Mouse (Mus musculus) kidney, adult 2 months (tissue): ENCODE data around the gene Ctf1. TPM values are rescaled to one million over a fixed set of nuclear protein-coding genes. Genes with fewer than 3 reads are reported as not detected.

ENCODE experiments used
- DNase-seq: peaks from one replicate; pipeline ENCODE4 v3.0.0; 2021
- H3K27ac ChIP-seq: fragments of 200-500 bp; 2 replicates; pipeline ENCODE4 v1.5.1; 2012; ENCODE audit warnings: low read depth, low read length, control low read depth, inconsistent platforms; ENCODE audit not compliant: insufficient read depth
- H3K27me3 ChIP-seq: fragments of 200-500 bp; replicated peaks from 2 replicates; pipeline ENCODE4 v1.6.1; 2012; ENCODE audit warnings: mild to moderate bottlenecking, moderate library complexity, low read length, inconsistent platforms; ENCODE audit not compliant: control insufficient read depth, insufficient read depth
- H3K36me3 ChIP-seq: fragments of 200-500 bp; 2 replicates; pipeline ENCODE4 v1.6.1; 2012; ENCODE audit warnings: mild to moderate bottlenecking, moderate library complexity, low read length, inconsistent platforms; ENCODE audit not compliant: control insufficient read depth, insufficient read depth
- H3K4me1 ChIP-seq: fragments of 200-500 bp; 2 replicates; pipeline ENCODE4 v1.6.1; 2011; ENCODE audit warnings: low read length; ENCODE audit not compliant: control insufficient read depth, insufficient read depth
- H3K4me3 ChIP-seq: fragments of 200-500 bp; 2 replicates; pipeline ENCODE4 v1.5.1; 2011; ENCODE audit warnings: mild to moderate bottlenecking, low read depth, low read length, control low read depth; ENCODE audit not compliant: insufficient read depth
- CTCF ChIP-seq: fragments of 200-500 bp; conservative IDR thresholded peaks from 2 replicates; pipeline ENCODE4 v1.5.1; 2011; ENCODE audit warnings: low read depth, mild to moderate bottlenecking, control low read depth, low read length, moderate library complexity, mixed read lengths; ENCODE audit not compliant: insufficient read depth, insufficient read length
- POLR2A ChIP-seq: fragments of 200-500 bp; IDR thresholded peaks from one replicate; pipeline ENCODE4 v1.6.1; 2011; ENCODE audit warnings: low read depth, low read length, control low read depth
- WGBS: fragments of 180-500 bp; shearing (Covaris S2); methylation state at CpG from one replicate; pipeline ENCODE4 v1.1.7; 2018; 5-methylcytosine and 5-hydroxymethylcytosine counted together
- polyA plus RNA-seq: library from polyadenylated mRNA; depleted of rRNA; stranded (reverse); fragments of >200 nt; gene quantifications from 2 replicates; pipeline ENCODE4 v1.2.3, GENCODE M21; 2012; rRNA removed

Gene Ctf1
- polyA plus RNA-seq, 1 experiment, result 19.4 TPM

- TF ChIP-seq CTCF (peak; percentile 88), POLR2A (no peak)
- Histone ChIP-seq H3K4me1 (0 out of 2 replicates have a peak, but pooled peaks cover 3% of the 10 kb centered on the region), H3K36me3 (no peaks in the 10 kb centered on the region), H3K27me3 (no peaks in the 10 kb centered on the region), H3K27ac (no peak overlapping the region), H3K4me3 (no peak overlapping the region)
- peak; percentile 74 for DNase-seq
- WGBS, result 11% methylated on average over 7 of the region's 7 CpGs
Measured at GRCm38 (mm10) chr7:127761026-127761425, 48.5 kb downstream of the Ctf1 start.

DNA sequence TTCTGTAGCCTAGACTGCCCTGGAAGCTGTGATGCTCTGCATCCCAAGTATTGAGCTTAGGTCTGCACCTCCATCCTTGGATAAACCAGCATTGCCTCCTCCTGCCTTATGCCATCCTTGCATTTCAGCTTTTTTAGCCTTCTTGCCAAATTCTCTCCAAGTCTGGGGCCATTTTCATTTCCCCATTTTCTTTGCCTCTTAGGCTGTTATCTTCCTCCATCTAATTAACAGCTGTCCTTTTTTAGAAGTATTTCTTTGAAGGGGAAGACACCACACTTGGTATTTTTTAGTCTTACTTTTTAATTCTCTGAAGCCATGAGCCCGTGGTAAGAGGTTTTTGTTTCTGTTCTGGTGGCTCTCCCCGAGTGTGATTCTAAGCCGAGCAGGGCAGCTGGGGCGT is 51.1 kb downstream of the Ctf1 start:
- H3K27ac ChIP-seq, result no peak overlapping the region
- 87% methylated on average over 4 of the region's 4 CpGs for WGBS
- H3K4me1 ChIP-seq, result 0 out of 2 replicates have a peak, but pooled peaks cover 3% of the 10 kb centered on the region
- no peak overlapping the region for H3K4me3 ChIP-seq
- H3K27me3 ChIP-seq, result no peaks in the 10 kb centered on the region
- TF ChIP-seq POLR2A (no peak), CTCF (no peak)
- no peaks in the 10 kb centered on the region for H3K36me3 ChIP-seq
- no peak for DNase-seq

GRCm38 (mm10) chr7:127765756-127766155 is 53.2 kb downstream of the Ctf1 start:
- TF ChIP-seq POLR2A (no peak), CTCF (no peak)
- no peaks in the 10 kb centered on the region for H3K36me3 ChIP-seq
- WGBS, result 54% methylated on average over 2 of the region's 2 CpGs

DNA sequence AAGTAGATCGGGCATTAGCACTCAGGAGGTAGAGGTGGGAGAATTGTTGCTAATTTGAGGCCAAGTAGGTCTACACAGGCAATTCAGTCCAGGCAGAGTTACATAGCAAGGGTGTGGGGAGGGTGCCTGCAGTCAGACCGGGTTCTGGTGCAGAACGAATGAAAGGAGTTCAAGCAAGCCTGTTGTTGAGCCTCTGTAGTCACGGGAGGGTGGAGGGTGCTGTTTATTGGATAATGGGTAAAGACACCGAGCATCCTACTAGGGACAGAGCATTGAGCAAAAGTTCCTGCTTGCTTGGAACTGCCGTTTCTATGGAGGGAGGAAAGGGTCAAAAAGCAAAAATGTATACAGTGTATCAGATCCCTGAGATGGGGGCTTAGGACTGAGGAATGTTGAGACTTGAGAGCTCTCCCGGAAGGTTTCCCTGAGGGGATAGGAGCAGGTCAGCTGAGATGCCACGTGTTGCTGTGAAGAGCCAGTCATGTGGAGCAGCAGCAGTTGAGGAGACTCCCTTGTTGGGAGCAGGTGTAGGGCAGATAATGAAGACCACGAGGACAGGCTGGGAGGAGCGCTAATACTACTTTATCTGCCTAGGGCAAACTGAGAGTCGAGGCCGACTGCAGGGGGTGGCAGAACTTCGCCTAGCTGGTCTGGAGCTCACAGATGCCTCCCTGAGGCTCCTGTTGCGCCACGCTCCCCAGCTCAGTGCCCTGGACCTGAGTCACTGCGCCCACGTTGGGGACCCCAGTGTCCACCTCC is 54.5 kb downstream of the Ctf1 start:
- no peak for DNase-seq
- no peak overlapping the region for H3K27ac ChIP-seq
- H3K27me3 ChIP-seq, result no peaks in the 10 kb centered on the region
- H3K36me3 ChIP-seq, result no peaks in the 10 kb centered on the region
- WGBS, result 74% methylated on average over 17 of the region's 17 CpGs
- peaks cover 6% of the 10 kb centered on the region; the same call in 1 of the 2 replicates for H3K4me1 ChIP-seq
- no peak overlapping the region for H3K4me3 ChIP-seq
- TF ChIP-seq CTCF (no peak), POLR2A (no peak)

More at GRCm38 (mm10) chr7:127765756-127766155, 53.2 kb downstream of the Ctf1 start:
- DNase-seq, result peak; percentile 48
- H3K27me3 ChIP-seq, result no peaks in the 10 kb centered on the region
- no peak overlapping the region for H3K27ac ChIP-seq
- peaks cover 5% of the 10 kb centered on the region; the same call in 1 of the 2 replicates for H3K4me1 ChIP-seq
- H3K4me3 ChIP-seq, result no peak overlapping the region

Other genes with a start within 250 kb of the Ctf1 start
- 19.1 and 23.7 TPM in 2 replicates for gene Fbrs, start 233.5 kb upstream of the Ctf1 start, polyA plus RNA-seq
- gene Srcap, start 200.8 kb upstream of the Ctf1 start, polyA plus RNA-seq, result 17.0 and 18.6 TPM in 2 replicates
- 12.5 and 13.1 TPM in 2 replicates for gene Gm42715, start 193.2 kb upstream of the Ctf1 start, polyA plus RNA-seq
- gene Tmem265, start 151.3 kb upstream of the Ctf1 start, polyA plus RNA-seq, result not detected in 2 replicates
- 53.6 and 65.6 TPM in 2 replicates for gene Phkg2, start 139.4 kb upstream of the Ctf1 start, polyA plus RNA-seq
- gene Ccdc189, start 124.1 kb upstream of the Ctf1 start, polyA plus RNA-seq, result 17.1 and 18.6 TPM in 2 replicates
- gene Rnf40, start 124.0 kb upstream of the Ctf1 start, polyA plus RNA-seq, result 24.7 and 25.7 TPM in 2 replicates
- 12.3 and 16.9 TPM in 2 replicates for gene Zfp629, start 96.9 kb upstream of the Ctf1 start, polyA plus RNA-seq
- 24.5 and 25.9 TPM in 2 replicates for gene Bcl7c, start 3.8 kb upstream of the Ctf1 start, polyA plus RNA-seq
- not detected in 2 replicates for gene Ctf2, start 19.4 kb downstream of the Ctf1 start, polyA plus RNA-seq
- gene Fbxl19, start 31.8 kb downstream of the Ctf1 start, polyA plus RNA-seq, result 14.6 and 20.8 TPM in 2 replicates
- gene Orai3, start 57.1 kb downstream of the Ctf1 start, polyA plus RNA-seq, result 28.2 and 34.6 TPM in 2 replicates
- gene Setd1a, start 63.9 kb downstream of the Ctf1 start, polyA plus RNA-seq, result 8.8 and 10.9 TPM in 2 replicates
- gene Gm49388, start 72.9 kb downstream of the Ctf1 start, polyA plus RNA-seq, result not detected in 2 replicates
- 45.0 and 49.3 TPM in 2 replicates for gene Hsd3b7, start 87.9 kb downstream of the Ctf1 start, polyA plus RNA-seq
- 60.7 and 66.5 TPM in 2 replicates for gene Stx4a, start 111.6 kb downstream of the Ctf1 start, polyA plus RNA-seq
- 2.3 and 2.4 TPM in 2 replicates for gene Stx1b, start 111.8 kb downstream of the Ctf1 start, polyA plus RNA-seq
- gene Zfp646, start 163.5 kb downstream of the Ctf1 start, polyA plus RNA-seq, result 11.9 and 14.3 TPM in 2 replicates
- 4.2 and 4.3 TPM in 2 replicates for gene Zfp668, start 164.1 kb downstream of the Ctf1 start, polyA plus RNA-seq
- 5.1 and 7.5 TPM in 2 replicates for gene Prss53, start 178.2 kb downstream of the Ctf1 start, polyA plus RNA-seq
- gene Gm21974, start 182.7 kb downstream of the Ctf1 start, polyA plus RNA-seq, result not detected in 2 replicates
- gene Vkorc1, start 182.9 kb downstream of the Ctf1 start, polyA plus RNA-seq, result 289 and 293 TPM in 2 replicates
- 148 and 163 TPM in 2 replicates for gene Bckdk, start 191.3 kb downstream of the Ctf1 start, polyA plus RNA-seq
- gene Kat8, start 199.8 kb downstream of the Ctf1 start, polyA plus RNA-seq, result 11.8 and 12.2 TPM in 2 replicates
- 745 and 858 TPM in 2 replicates for gene Prss8, start 217.4 kb downstream of the Ctf1 start, polyA plus RNA-seq
- 21.9 and 28.4 TPM in 2 replicates for gene Prss36, start 234.0 kb downstream of the Ctf1 start, polyA plus RNA-seq